Mouse (Mus musculus): ENCODE measurements at regions not wholly inside any gene's neighbourhood (a gene's known extent, or its start where the extent isn't known, plus 50 kb on each side); places are given as distances from the start of the nearest gene placed in this dataset.

DNA sequence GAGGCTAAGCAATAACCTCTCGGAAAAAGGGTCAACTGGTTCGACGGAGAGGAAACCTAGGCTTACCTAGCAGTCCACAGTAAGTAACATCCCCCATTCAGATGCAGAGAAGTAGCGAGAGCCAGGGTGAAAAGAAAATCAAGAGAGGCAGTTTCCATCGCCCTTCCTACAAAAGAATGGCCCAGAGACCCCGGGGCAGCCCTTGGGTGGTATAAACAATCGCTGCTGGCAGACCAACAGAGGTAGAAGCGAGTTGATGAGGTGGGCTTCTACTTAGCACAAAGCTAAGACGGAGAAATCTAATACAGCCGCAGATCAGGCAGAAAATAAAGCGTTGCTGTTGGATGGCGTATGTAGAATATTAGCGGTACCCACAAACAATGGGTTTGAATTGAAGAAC, 57.8 kb upstream of the Arl15 start:
- Histone ChIP-seq H3K36me3 (no peaks in the 10 kb centered on the region), H3K4me1 (peaks cover 6% of the 10 kb centered on the region), H3K4me2 (no peak overlapping the region), H3K9ac (no peak overlapping the region), H3K27me3 (no peaks in the 10 kb centered on the region), H3K27ac (no peak overlapping the region), H3K9me3 (no peaks in the 10 kb centered on the region), H3K4me3 (no peak overlapping the region)
- no peak for ATAC-seq (ENCODE audit: insufficient number of reproducible peaks, low FRiP score, low TSS enrichment, low read depth)
- 86% methylated on average over 13 of the region's 13 CpGs for WGBS

- Histone ChIP-seq H3K9ac (no peak overlapping the region), H3K27ac (no peak overlapping the region), H3K36me3 (no peaks in the 10 kb centered on the region), H3K9me3 (no peaks in the 10 kb centered on the region), H3K4me1 (peaks cover 6% of the 10 kb centered on the region), H3K4me3 (no peak overlapping the region), H3K27me3 (no peaks in the 10 kb centered on the region), H3K4me2 (no peak overlapping the region)
- ATAC-seq (ENCODE audit: insufficient number of reproducible peaks, low FRiP score, low TSS enrichment, low read depth) = no peak
- 58% methylated on average over 18 of the region's 18 CpGs for WGBS
Observed at GRCm38 (mm10) chr13:113735611-113736285, 58.6 kb upstream of the Arl15 start.

DNA sequence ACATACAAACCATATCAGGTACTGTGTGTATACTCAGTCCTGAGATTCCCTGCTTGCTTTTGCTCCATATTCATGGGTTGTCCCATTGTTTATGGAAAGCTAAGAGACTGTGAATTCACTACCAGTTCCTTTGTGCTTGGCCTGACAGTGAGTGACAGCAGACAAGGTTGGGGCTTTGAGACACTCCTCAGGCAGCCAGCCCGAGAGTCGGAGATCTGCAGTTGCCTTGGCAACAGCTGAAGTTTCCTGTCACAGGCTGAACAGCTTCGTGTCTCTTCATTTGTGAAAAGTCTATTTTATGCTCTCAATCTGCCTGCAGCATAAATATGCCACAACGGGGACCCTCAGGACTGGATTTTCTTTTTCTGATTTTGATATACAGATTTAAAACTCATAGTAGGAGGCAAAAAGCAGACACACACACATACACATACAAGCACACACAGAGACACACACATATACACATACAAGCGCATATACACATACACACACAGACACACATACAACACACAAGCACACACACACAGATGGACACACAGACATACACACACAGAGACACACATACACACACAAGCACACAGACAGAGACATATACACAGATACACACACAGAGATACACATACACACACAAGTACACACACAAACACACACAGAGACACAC, 60.0 kb upstream of the Arl15 start:
- H3K4me3 ChIP-seq = no peak overlapping the region
- 29% methylated on average over 5 of the region's 5 CpGs for WGBS
- H3K4me1 ChIP-seq = peaks cover 6% of the 10 kb centered on the region
- ATAC-seq (ENCODE audit: insufficient number of reproducible peaks, low FRiP score, low TSS enrichment, low read depth) = no peak
- H3K36me3 ChIP-seq = no peaks in the 10 kb centered on the region
- no peaks in the 10 kb centered on the region for H3K9me3 ChIP-seq
- H3K9ac ChIP-seq = no peak overlapping the region
- H3K27me3 ChIP-seq = no peaks in the 10 kb centered on the region
- H3K27ac ChIP-seq = 0 out of 2 replicates have a peak overlapping the region, but pooled peaks have one; percentile 22
- no peak overlapping the region for H3K4me2 ChIP-seq

- Histone ChIP-seq H3K4me1 (peaks cover 6% of the 10 kb centered on the region), H3K27ac (0 out of 2 replicates have a peak overlapping the region, but pooled peaks have one; percentile 22), H3K36me3 (no peaks in the 10 kb centered on the region), H3K27me3 (no peaks in the 10 kb centered on the region), H3K9ac (no peak overlapping the region), H3K4me2 (no peak overlapping the region), H3K4me3 (no peak overlapping the region), H3K9me3 (no peaks in the 10 kb centered on the region)
- 27% methylated on average over 2 of the region's 2 CpGs for WGBS
- no peak for ATAC-seq (ENCODE audit: insufficient number of reproducible peaks, low FRiP score, low TSS enrichment, low read depth)
Observed at GRCm38 (mm10) chr13:113733734-113734133, 60.6 kb upstream of the Arl15 start.

GRCm38 (mm10) chr13:113730776-113731400, 63.4 kb upstream of the Arl15 start:
- Histone ChIP-seq H3K36me3 (no peaks in the 10 kb centered on the region), H3K4me1 (peaks cover 8% of the 10 kb centered on the region), H3K4me2 (no peak overlapping the region), H3K27ac (no peak overlapping the region), H3K9ac (no peak overlapping the region), H3K4me3 (no peak overlapping the region), H3K27me3 (no peaks in the 10 kb centered on the region), H3K9me3 (no peaks in the 10 kb centered on the region)
- 31% methylated on average over 8 of the region's 8 CpGs for WGBS
- ATAC-seq (ENCODE audit: insufficient number of reproducible peaks, low FRiP score, low TSS enrichment, low read depth) = no peak

DNA sequence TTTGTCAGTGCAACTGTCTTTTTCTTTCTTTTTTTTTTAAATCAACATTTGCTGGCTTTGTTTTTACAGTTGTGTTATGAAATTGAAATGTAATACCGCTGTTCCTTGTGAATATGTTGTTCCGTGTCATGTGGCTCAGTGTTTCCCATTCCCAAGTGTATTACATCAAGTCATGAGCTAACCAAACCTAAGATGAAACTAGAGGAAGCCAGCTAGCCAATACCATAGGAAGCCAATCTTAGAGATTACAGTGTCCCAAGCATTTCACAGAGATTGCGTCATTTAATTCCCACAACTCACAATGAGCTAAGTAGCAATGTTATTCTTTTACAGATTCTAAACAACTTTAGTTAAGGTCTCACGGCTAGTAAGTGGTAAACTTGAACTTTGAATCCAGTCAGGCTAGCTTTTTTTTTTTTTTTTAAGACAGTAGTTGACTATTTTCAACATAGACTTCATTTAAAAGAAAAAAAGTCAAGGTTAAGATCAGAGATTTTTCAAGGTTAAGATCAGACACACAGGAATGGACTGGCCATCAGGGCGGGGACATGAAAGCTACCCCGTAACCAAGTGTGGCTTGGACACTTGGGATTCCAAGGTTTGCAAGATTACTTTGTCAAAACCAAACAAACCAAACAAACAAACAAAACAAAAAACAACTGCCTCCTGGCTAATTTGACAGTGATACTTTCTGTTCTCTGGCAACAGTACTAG, 64.1 kb upstream of the Arl15 start:
- 76% methylated on average over 6 of the region's 6 CpGs for WGBS

GRCm38 (mm10) chr13:113729574-113729973, 64.7 kb upstream of the Arl15 start:
- WGBS = 88% methylated on average over 1 of the region's 1 CpGs
- H3K36me3 ChIP-seq = no peaks in the 10 kb centered on the region
- H3K9me3 ChIP-seq = no peaks in the 10 kb centered on the region
- ATAC-seq (ENCODE audit: insufficient number of reproducible peaks, low FRiP score, low TSS enrichment, low read depth) = no peak
- no peak overlapping the region for H3K4me3 ChIP-seq
- H3K4me1 ChIP-seq = peaks cover 8% of the 10 kb centered on the region
- no peak overlapping the region for H3K4me2 ChIP-seq
- no peak overlapping the region for H3K9ac ChIP-seq
- H3K27me3 ChIP-seq = no peaks in the 10 kb centered on the region
- no peak overlapping the region for H3K27ac ChIP-seq

More for the DNA sequence above, 64.1 kb upstream of the Arl15 start:
- no peak overlapping the region for H3K4me2 ChIP-seq
- peaks cover 8% of the 10 kb centered on the region for H3K4me1 ChIP-seq
- no peak for ATAC-seq (ENCODE audit: insufficient number of reproducible peaks, low FRiP score, low TSS enrichment, low read depth)
- H3K9ac ChIP-seq = no peak overlapping the region
- no peak overlapping the region for H3K27ac ChIP-seq
- no peaks in the 10 kb centered on the region for H3K36me3 ChIP-seq
- H3K9me3 ChIP-seq = no peaks in the 10 kb centered on the region
- no peaks in the 10 kb centered on the region for H3K27me3 ChIP-seq
- no peak overlapping the region for H3K4me3 ChIP-seq

DNA sequence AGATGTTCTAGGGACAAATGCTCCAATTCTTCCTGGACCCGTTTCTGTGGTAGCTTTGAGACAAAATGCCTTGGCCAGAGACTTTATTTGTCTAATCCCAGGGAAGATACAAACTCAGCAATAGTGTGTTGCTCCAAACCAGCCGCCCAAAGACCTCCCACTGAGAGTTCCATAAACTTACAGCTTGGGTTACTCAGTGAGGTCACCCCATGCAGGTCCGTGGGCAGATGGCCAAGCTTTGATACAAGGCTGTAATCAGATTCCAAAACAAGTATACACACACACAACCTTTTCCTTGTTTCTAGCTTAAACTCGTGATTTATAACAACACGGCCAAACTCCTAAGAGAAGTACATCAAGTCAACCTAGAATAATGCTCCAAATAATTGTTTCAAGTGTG, 64.6 kb upstream of the Hspb3 start:
- WGBS = 25% methylated on average over 5 of the region's 5 CpGs
- Histone ChIP-seq H3K4me3 (no peak overlapping the region), H3K4me1 (peaks cover 2% of the 10 kb centered on the region; the same call in 1 of the 2 replicates), H3K9ac (no peak overlapping the region), H3K4me2 (no peak overlapping the region), H3K27me3 (no peaks in the 10 kb centered on the region), H3K27ac (no peak overlapping the region), H3K36me3 (no peaks in the 10 kb centered on the region), H3K9me3 (no peaks in the 10 kb centered on the region)
- ATAC-seq (ENCODE audit: insufficient number of reproducible peaks, low FRiP score, low TSS enrichment, low read depth) = no peak

- Histone ChIP-seq H3K4me2 (no peak overlapping the region), H3K36me3 (no peaks in the 10 kb centered on the region), H3K9ac (no peak overlapping the region), H3K9me3 (no peaks in the 10 kb centered on the region), H3K27ac (no peak overlapping the region), H3K4me1 (0 out of 2 replicates have a peak, but pooled peaks cover 2% of the 10 kb centered on the region), H3K27me3 (no peaks in the 10 kb centered on the region), H3K4me3 (no peak overlapping the region)
- ATAC-seq (ENCODE audit: insufficient number of reproducible peaks, low FRiP score, low TSS enrichment, low read depth) = no peak
- WGBS = 70% methylated on average over 6 of the region's 6 CpGs
Observed at GRCm38 (mm10) chr13:113724881-113725837, 61.7 kb upstream of the Hspb3 start.

- no peaks in the 10 kb centered on the region for H3K27me3 ChIP-seq
- no peak overlapping the region for H3K4me2 ChIP-seq
- H3K9me3 ChIP-seq = no peaks in the 10 kb centered on the region
- H3K9ac ChIP-seq = no peak overlapping the region
- H3K36me3 ChIP-seq = no peaks in the 10 kb centered on the region
- no peak overlapping the region for H3K4me3 ChIP-seq
- H3K4me1 ChIP-seq = no peaks in the 10 kb centered on the region
- 78% methylated on average over 4 of the region's 4 CpGs for WGBS
- no peak for ATAC-seq (ENCODE audit: insufficient number of reproducible peaks, low FRiP score, low TSS enrichment, low read depth)
- H3K27ac ChIP-seq = no peak overlapping the region
Observed at GRCm38 (mm10) chr13:113715231-113715630, 51.8 kb upstream of the Hspb3 start.

- Histone ChIP-seq H3K4me3 (no peak overlapping the region), H3K4me1 (no peaks in the 10 kb centered on the region), H3K9ac (no peak overlapping the region), H3K36me3 (no peaks in the 10 kb centered on the region), H3K27ac (no peak overlapping the region), H3K4me2 (no peak overlapping the region), H3K9me3 (no peaks in the 10 kb centered on the region), H3K27me3 (no peaks in the 10 kb centered on the region)
- ATAC-seq (ENCODE audit: insufficient number of reproducible peaks, low FRiP score, low TSS enrichment, low read depth) = no peak
- WGBS = 45% methylated on average over 4 of the region's 4 CpGs
Observed at GRCm38 (mm10) chr13:113713844-113714243, 50.4 kb upstream of the Hspb3 start.

All from limb, embryonic 15.5 days (tissue).